Mouse (Mus musculus) heart, embryonic 13.5 days (tissue): ENCODE results near the gene Gpha2. TPM values are rescaled to one million over a fixed set of nuclear protein-coding genes. Genes with fewer than 3 reads are reported as not detected.

ENCODE experiments used
- ATAC-seq: fragments of 200-750 bp; cut with Nextera tagmentation; 2 replicates; pipeline ENCODE4 v1.8.0; 2017; ENCODE audit warnings: moderate TSS enrichment; ENCODE audit not compliant: insufficient number of reproducible peaks, low FRiP score, low TSS enrichment; ENCODE audit errors: extremely low read depth
- H3K27ac ChIP-seq: fragments of 300-500 bp; sonication (generic); replicated peaks from 2 replicates; pipeline ENCODE4 v1.5.1; 2015; ENCODE audit warnings: moderate library complexity, mild to moderate bottlenecking, inconsistent platforms
- H3K27me3 ChIP-seq: fragments of 300-500 bp; sonication (generic); replicated peaks from 2 replicates; pipeline ENCODE4 v1.6.1; 2015; ENCODE audit warnings: mild to moderate bottlenecking, inconsistent platforms
- H3K36me3 ChIP-seq: fragments of 300-500 bp; sonication (generic); 2 replicates; pipeline ENCODE4 v1.6.1; 2015; ENCODE audit warnings: mild to moderate bottlenecking, inconsistent platforms
- H3K4me1 ChIP-seq: fragments of 300-500 bp; sonication (generic); 2 replicates; pipeline ENCODE4 v1.6.1; 2015; ENCODE audit warnings: inconsistent platforms
- H3K4me2 ChIP-seq: fragments of 300-500 bp; sonication (generic); 2 replicates; pipeline ENCODE4 v1.6.1; 2015; ENCODE audit warnings: inconsistent platforms, mild to moderate bottlenecking, moderate library complexity
- H3K4me3 ChIP-seq: fragments of 300-500 bp; sonication (generic); 2 replicates; pipeline ENCODE4 v1.5.1; 2015; ENCODE audit warnings: moderate library complexity, mild to moderate bottlenecking, inconsistent platforms
- H3K9ac ChIP-seq: fragments of 300-500 bp; sonication (generic); 2 replicates; pipeline ENCODE4 v1.6.1; 2015; ENCODE audit warnings: inconsistent platforms, mild to moderate bottlenecking, moderate library complexity
- H3K9me3 ChIP-seq: fragments of 300-500 bp; sonication (generic); 2 replicates; pipeline ENCODE4 v1.6.1; 2016; ENCODE audit warnings: inconsistent platforms
- WGBS: fragments of 180-500 bp; shearing (Covaris S2); methylation state at CpG from one replicate; pipeline ENCODE4 v1.1.7; 2015; ENCODE audit warnings: mixed read lengths; 5-methylcytosine and 5-hydroxymethylcytosine counted together
- polyA plus RNA-seq: library from polyadenylated mRNA; unstranded; fragments of >200 nt; fragmentation: Nextera tagmentation; extraction: Ambion mirVana; gene quantifications from 2 replicates; pipeline ENCODE4 v1.2.1, GENCODE M21; 2015

The Gpha2 gene
- polyA plus RNA-seq, 1 experiment from 2014 or later: not detected

GRCm38 (mm10) chr19:6264945-6265344, 38.8 kb downstream of the Gpha2 start:
- Histone ChIP-seq H3K9me3 (peaks cover 5% of the 10 kb centered on the region; the same call in 1 of the 2 replicates), H3K4me3 (no peak overlapping the region)
- WGBS: 77% methylated on average over 8 of the region's 8 CpGs

GRCm38 (mm10) chr19:6265727-6266182, 39.6 kb downstream of the Gpha2 start:
- peaks cover 20% of the 10 kb centered on the region for H3K36me3 ChIP-seq
- peaks cover 3% of the 10 kb centered on the region; the same call in 1 of the 2 replicates for H3K9me3 ChIP-seq
- H3K4me3 ChIP-seq: no peak overlapping the region
- H3K4me1 ChIP-seq: 0 out of 2 replicates have a peak, but pooled peaks cover 3% of the 10 kb centered on the region
- no peak overlapping the region for H3K27ac ChIP-seq
- no peak overlapping the region for H3K4me2 ChIP-seq
- H3K27me3 ChIP-seq: peaks cover 8% of the 10 kb centered on the region; the same call in 1 of the 2 replicates
- WGBS: 67% methylated on average over 6 of the region's 6 CpGs
- H3K9ac ChIP-seq: no peak overlapping the region
- ATAC-seq: no peak

More at GRCm38 (mm10) chr19:6264945-6265344, 38.8 kb downstream of the Gpha2 start:
- Histone ChIP-seq H3K9ac (no peak overlapping the region), H3K27me3 (0 out of 2 replicates have a peak, but pooled peaks cover 6% of the 10 kb centered on the region), H3K27ac (no peak overlapping the region), H3K36me3 (peaks cover 28% of the 10 kb centered on the region), H3K4me2 (no peak overlapping the region), H3K4me1 (0 out of 2 replicates have a peak, but pooled peaks cover 3% of the 10 kb centered on the region)
- ATAC-seq: no peak

DNA sequence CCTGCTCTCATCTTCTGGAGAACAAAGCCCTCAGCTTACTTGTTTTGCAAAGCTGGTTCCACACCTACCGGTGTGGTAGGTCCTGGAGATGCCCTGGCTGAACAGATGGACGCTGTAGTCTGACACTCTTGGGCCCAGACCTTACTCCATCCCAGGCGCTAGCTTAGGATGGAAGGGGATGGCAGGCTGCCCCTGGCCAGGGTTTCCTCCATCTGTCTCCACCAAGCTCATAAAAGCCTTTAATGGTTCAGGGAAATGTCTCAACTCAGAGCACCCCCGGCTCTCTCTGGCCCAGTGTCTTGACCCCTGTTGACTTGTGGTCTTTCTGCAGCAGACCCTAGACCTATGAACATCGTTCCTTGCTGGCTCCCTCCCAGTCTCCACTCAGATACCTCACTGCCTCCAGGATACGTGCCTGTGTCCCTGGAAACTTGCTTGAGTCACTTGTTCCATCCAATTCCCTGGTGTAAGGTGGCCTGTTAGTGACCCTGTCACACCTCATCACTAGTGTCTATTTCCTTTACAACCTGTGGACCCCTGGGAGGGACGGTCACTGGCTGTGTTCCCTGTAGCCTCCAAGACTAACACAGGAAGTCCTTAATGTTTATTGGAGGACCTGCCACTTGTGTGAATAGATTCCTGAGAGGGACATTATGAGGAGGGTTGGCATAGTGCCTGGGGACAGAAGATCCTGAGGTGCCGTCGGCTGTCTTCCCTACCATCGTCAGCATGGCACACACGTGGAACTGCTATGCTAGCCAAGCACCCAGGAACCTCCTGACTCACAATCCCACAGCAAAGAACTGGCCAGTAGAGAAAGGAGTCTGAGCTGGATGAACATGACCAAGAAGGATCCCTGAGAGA, 41.4 kb downstream of the Gpha2 start:
- WGBS: 56% methylated on average over 11 of the region's 11 CpGs
- Histone ChIP-seq H3K36me3 (peaks cover 2% of the 10 kb centered on the region; the same call in 1 of the 2 replicates), H3K4me1 (0 out of 2 replicates have a peak, but pooled peaks cover 3% of the 10 kb centered on the region), H3K4me3 (no peak overlapping the region), H3K9me3 (no peaks in the 10 kb centered on the region), H3K4me2 (no peak overlapping the region), H3K27me3 (peaks cover 20% of the 10 kb centered on the region), H3K9ac (0 out of 2 replicates have a peak overlapping the region, but pooled peaks have one; percentile 0), H3K27ac (no peak overlapping the region)
- ATAC-seq: no peak

DNA sequence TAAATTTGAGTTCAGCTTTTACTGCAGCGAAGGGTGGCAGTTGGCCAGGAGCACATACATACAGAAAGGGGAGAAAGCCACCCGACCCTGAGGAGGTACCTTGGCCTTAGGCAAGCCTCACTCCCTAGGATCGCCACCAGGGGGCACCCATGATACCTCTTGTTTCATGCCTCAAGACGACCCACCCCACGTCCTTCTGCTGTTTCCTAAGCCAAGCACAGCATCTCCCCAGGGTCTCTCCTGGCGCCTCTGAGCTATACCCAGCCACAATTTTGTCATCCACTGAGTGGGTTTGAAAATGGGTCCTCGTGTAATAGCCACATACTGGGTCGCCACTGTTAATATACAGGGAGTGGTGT, 42.0 kb downstream of the Gpha2 start:
- Histone ChIP-seq H3K9me3 (no peaks in the 10 kb centered on the region), H3K4me3 (no peak overlapping the region), H3K27me3 (peaks cover 20% of the 10 kb centered on the region), H3K36me3 (no peaks in the 10 kb centered on the region), H3K27ac (no peak overlapping the region), H3K4me2 (no peak overlapping the region), H3K4me1 (0 out of 2 replicates have a peak, but pooled peaks cover 3% of the 10 kb centered on the region), H3K9ac (no peak overlapping the region)
- no peak for ATAC-seq
- WGBS: 14% methylated on average over 8 of the region's 8 CpGs

DNA sequence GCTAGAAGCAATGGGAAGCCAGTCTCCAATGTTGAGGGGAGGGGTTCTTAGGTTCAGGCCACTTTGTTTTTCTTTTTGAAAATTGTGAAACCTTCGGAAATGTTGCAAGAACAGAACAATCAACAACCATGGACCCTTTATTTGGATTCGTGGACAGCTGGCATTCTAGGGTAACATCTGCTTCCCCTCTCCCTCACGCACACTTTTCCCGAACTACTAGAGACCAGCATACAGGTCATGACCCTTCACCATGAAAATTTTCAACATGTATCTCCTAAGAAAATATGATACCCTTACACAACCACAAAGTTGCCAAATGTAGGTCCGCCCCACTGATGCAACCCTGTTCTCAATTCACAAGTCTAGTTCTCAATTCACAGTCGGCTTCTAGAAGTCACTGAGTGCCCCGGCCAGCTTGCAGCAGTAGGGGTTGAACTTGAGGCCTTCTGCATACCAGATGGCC, 42.5 kb downstream of the Gpha2 start:
- 77% methylated on average over 7 of the region's 7 CpGs for WGBS
- no peak for ATAC-seq

DNA sequence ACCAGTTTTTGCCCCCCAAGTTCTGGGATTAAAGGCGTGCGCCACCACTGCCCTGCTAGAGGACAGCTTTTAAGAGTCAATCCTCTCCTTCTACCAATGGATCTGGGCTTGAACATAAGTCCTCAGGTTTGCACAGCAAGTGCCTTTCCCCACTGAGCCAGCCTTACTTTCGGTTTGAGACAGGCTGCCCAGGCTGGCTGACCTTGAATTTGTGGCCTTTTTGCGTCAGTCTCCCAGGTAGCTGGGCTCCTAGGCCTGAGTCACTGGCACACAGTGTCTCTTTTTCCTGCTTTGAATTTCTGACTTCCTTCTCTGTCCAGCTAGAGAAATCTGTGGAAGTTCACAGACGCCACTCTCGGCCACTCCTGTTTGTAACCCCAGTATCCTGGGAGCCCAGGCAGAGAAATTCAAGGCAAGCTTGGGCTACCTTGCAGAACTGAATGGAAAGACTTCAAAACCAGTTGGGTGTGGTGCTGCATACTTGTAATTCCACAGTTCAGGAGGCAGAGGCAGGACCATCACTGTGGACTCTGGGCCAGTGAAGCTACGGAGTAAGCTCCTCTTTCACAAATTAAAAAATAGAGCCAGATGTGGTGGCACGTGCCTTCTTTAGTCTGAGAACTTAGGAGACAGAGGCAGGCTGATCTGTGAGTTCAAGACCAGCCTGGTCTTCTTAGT, 43.8 kb downstream of the Gpha2 start:
- Histone ChIP-seq H3K9ac (no peak overlapping the region), H3K9me3 (no peaks in the 10 kb centered on the region), H3K4me2 (no peak overlapping the region), H3K4me1 (0 out of 2 replicates have a peak, but pooled peaks cover 3% of the 10 kb centered on the region), H3K36me3 (no peaks in the 10 kb centered on the region), H3K27me3 (peaks cover 20% of the 10 kb centered on the region), H3K27ac (no peak overlapping the region), H3K4me3 (no peak overlapping the region)
- WGBS: 82% methylated on average over 8 of the region's 8 CpGs
- no peak for ATAC-seq

More for the DNA sequence above, 42.5 kb downstream of the Gpha2 start:
- H3K27me3 ChIP-seq: peaks cover 20% of the 10 kb centered on the region
- H3K9ac ChIP-seq: no peak overlapping the region
- H3K4me3 ChIP-seq: no peak overlapping the region
- 0 out of 2 replicates have a peak, but pooled peaks cover 3% of the 10 kb centered on the region for H3K4me1 ChIP-seq
- H3K27ac ChIP-seq: no peak overlapping the region
- H3K36me3 ChIP-seq: no peaks in the 10 kb centered on the region
- H3K9me3 ChIP-seq: no peaks in the 10 kb centered on the region
- H3K4me2 ChIP-seq: no peak overlapping the region

DNA sequence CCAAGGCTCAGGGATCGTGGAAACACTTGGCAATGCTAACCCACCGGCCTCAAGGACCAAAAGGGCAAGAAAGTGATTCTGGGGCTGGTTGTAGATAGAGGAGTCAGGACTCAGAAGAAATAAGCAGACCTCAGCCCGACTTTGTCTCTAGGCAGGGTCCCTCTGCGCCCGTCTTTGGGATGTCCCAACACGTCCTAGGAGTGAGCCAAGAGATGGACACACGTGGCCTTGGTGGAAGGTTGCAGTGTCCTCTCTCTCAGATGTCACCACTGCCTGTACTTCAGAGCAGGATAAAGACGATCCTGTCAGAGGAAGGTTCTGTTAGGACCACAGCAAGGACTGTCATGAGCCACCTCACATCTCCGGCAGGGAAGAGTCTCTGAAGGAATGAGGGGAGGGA, 44.5 kb downstream of the Gpha2 start:
- no peaks in the 10 kb centered on the region for H3K36me3 ChIP-seq
- peaks cover 20% of the 10 kb centered on the region for H3K27me3 ChIP-seq
- H3K4me1 ChIP-seq: peaks cover 9% of the 10 kb centered on the region
- H3K9me3 ChIP-seq: no peaks in the 10 kb centered on the region
- H3K9ac ChIP-seq: 0 out of 2 replicates have a peak overlapping the region, but pooled peaks have one; percentile 44
- ATAC-seq: no peak
- no peak overlapping the region for H3K4me3 ChIP-seq
- H3K27ac ChIP-seq: no peak overlapping the region
- H3K4me2 ChIP-seq: no peak overlapping the region
- 49% methylated on average over 9 of the region's 9 CpGs for WGBS

DNA sequence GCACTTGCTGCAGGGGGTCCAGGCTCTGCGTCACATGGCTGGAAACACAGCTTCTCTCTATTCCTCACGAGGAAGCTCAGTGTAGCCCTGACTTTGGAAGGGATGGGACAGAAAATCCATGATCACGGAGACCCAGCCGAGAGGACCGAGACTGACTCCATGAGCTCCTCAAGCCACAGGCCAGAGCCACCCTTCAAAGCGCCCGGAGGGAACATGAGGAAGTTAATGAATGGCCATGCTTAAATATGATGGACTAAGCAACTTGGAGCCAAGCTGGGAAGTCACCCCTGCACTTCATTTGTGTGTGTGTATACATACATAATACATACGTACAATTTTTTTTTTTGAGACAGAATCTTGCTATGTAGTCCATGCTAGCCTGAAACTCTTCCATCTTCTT, 45.0 kb downstream of the Gpha2 start:
- peaks cover 20% of the 10 kb centered on the region for H3K27me3 ChIP-seq
- H3K9ac ChIP-seq: peak overlapping the region; percentile 44; the same call in 1 of the 2 replicates
- peaks cover 14% of the 10 kb centered on the region for H3K4me1 ChIP-seq
- H3K9me3 ChIP-seq: no peaks in the 10 kb centered on the region
- ATAC-seq: no peak
- H3K36me3 ChIP-seq: no peaks in the 10 kb centered on the region
- no peak overlapping the region for H3K4me2 ChIP-seq
- WGBS: 37% methylated on average over 8 of the region's 8 CpGs
- no peak overlapping the region for H3K4me3 ChIP-seq
- no peak overlapping the region for H3K27ac ChIP-seq

DNA sequence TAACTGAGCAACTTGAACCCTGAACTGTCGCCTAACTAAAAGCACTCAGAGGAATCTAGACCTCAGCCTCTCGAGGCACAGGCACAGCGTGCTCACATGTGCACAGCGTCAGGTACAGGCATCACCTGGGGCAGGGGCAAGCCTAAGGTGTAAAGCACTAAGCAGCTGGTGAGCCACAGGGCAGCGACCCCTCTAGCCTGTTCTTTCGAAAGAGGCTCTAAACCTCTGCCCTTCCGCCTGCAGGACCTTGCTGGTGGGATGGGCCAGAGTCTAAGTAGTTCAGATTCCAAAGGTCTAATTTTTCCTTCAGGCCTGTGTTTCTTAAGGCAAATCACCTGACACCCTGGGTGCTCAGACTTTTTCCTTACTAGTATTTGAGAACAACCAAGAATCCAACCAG, 45.9 kb downstream of the Gpha2 start:
- Histone ChIP-seq H3K9me3 (no peaks in the 10 kb centered on the region), H3K9ac (no peak overlapping the region), H3K4me2 (no peak overlapping the region), H3K36me3 (no peaks in the 10 kb centered on the region), H3K4me3 (no peak overlapping the region), H3K4me1 (peaks cover 14% of the 10 kb centered on the region), H3K27ac (no peak overlapping the region), H3K27me3 (peaks cover 17% of the 10 kb centered on the region)
- ATAC-seq: no peak
- WGBS: 69% methylated on average over 7 of the region's 7 CpGs

GRCm38 (mm10) chr19:6272738-6273137, 46.6 kb downstream of the Gpha2 start:
- Histone ChIP-seq H3K4me2 (no peak overlapping the region), H3K27me3 (peaks cover 14% of the 10 kb centered on the region), H3K9ac (no peak overlapping the region), H3K27ac (peak overlapping the region; percentile 37), H3K9me3 (no peaks in the 10 kb centered on the region), H3K4me1 (peaks cover 16% of the 10 kb centered on the region), H3K36me3 (no peaks in the 10 kb centered on the region), H3K4me3 (no peak overlapping the region)
- ATAC-seq: no peak
- WGBS: 59% methylated on average over 4 of the region's 4 CpGs

DNA sequence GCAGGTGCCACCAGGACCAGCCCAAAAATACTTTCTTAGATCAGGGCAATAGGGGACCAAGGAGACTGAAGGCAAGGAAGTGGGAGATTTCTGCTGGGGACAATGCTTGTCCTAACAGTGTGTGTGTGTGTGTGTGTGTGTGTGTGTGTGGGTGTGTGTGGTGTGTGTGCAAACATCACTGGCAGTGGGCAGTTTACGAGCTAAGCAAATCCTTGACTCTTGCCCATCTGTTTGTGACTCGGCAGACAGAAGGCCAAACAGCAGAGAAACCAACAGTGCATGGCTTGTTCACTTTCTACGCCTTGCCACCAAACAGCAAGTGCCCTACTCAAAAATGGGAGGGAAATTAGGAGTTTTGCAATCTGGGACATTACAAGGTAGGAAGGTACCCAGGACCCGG, 47.4 kb downstream of the Gpha2 start:
- Histone ChIP-seq H3K36me3 (no peaks in the 10 kb centered on the region), H3K9me3 (no peaks in the 10 kb centered on the region), H3K9ac (no peak overlapping the region), H3K27me3 (peaks cover 14% of the 10 kb centered on the region), H3K27ac (peak overlapping the region; percentile 37; the same call in 1 of the 2 replicates), H3K4me1 (peaks cover 22% of the 10 kb centered on the region), H3K4me3 (no peak overlapping the region), H3K4me2 (no peak overlapping the region)
- 79% methylated on average over 4 of the region's 4 CpGs for WGBS
- ATAC-seq: no peak
